Mouse (Mus musculus) forebrain, embryonic 13.5 days (tissue): ENCODE measurements around the gene Olfr635. TPM values are rescaled to one million over a fixed set of nuclear protein-coding genes. Genes with fewer than 3 reads are reported as not detected.
"Not testable (repeated sequence)": the region's sequence is repeated elsewhere in the genome, so short reads cannot be mapped to it uniquely, and the experiment has no call there.

Experiments used
- ATAC-seq: fragments of 200-750 bp; cut with Nextera tagmentation; 2 replicates; pipeline ENCODE4 v1.8.0; 2017
- H3K27ac ChIP-seq: fragments of 300-500 bp; sonication (generic); 2 replicates; pipeline ENCODE4 v1.5.1; 2015; ENCODE audit warnings: inconsistent platforms, mild to moderate bottlenecking, moderate library complexity
- H3K27me3 ChIP-seq: fragments of 300-500 bp; sonication (generic); 2 replicates; pipeline ENCODE4 v1.6.1; 2015; ENCODE audit warnings: mild to moderate bottlenecking, inconsistent platforms
- H3K36me3 ChIP-seq: fragments of 300-500 bp; sonication (generic); 2 replicates; pipeline ENCODE4 v1.6.1; 2015; ENCODE audit warnings: mild to moderate bottlenecking, inconsistent platforms; ENCODE audit not compliant: poor library complexity, severe bottlenecking
- H3K4me1 ChIP-seq: fragments of 300-500 bp; sonication (generic); 2 replicates; pipeline ENCODE4 v1.6.1; 2015; ENCODE audit warnings: inconsistent platforms
- H3K4me2 ChIP-seq: fragments of 300-500 bp; sonication (generic); 2 replicates; pipeline ENCODE4 v1.6.1; 2015; ENCODE audit warnings: inconsistent platforms, mild to moderate bottlenecking, moderate library complexity
- H3K4me3 ChIP-seq: fragments of 300-500 bp; sonication (generic); 2 replicates; pipeline ENCODE4 v1.5.1; 2015; ENCODE audit warnings: mild to moderate bottlenecking, inconsistent platforms
- H3K9ac ChIP-seq: fragments of 300-500 bp; sonication (generic); 2 replicates; pipeline ENCODE4 v1.6.1; 2015; ENCODE audit warnings: mild to moderate bottlenecking, inconsistent platforms
- H3K9me3 ChIP-seq: fragments of 300-500 bp; sonication (generic); replicated peaks from 2 replicates; pipeline ENCODE4 v1.6.1; 2016; ENCODE audit warnings: inconsistent platforms
- WGBS: fragments of 180-500 bp; shearing (Covaris S2); methylation state at CpG from one replicate; pipeline ENCODE4 v1.1.7; 2015; 5-methylcytosine and 5-hydroxymethylcytosine counted together
- polyA plus RNA-seq: library from polyadenylated mRNA; unstranded; fragments of >200 nt; fragmentation: Nextera tagmentation; extraction: Ambion mirVana; gene quantifications from 2 replicates; pipeline ENCODE4 v1.2.1, GENCODE M21; 2015

Olfr635 gene
- polyA plus RNA-seq, result not detected in 2 replicates

DNA sequence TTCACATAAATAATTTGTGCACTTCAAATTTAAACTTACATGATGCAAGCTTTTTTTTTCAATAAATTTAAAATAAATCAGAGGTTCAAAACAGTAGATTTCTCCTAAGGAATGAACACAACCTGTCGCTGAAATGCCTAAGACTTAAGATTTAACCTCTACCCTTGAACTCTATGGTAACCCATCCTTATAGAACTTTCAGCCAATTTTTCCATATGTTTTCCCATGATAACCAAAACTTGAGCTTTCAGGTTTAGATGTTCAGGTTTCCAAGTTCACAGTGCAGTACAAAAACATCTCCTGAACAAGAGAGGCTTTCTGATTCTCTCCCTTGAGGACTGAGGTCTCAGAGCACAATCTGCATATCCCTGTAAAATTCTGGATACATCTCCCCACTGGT lies at the start of gene Olfr635:
Olfr635 (plus strand) TSS at position 301 of the 400 bp plus-strand sequence.
- no peaks in the 10 kb centered on the region for H3K4me1 ChIP-seq
- 73% methylated on average over 1 of the region's 1 CpGs for WGBS
- H3K9me3 ChIP-seq, result no peaks in the 10 kb centered on the region
- H3K9ac ChIP-seq, result no peak within 1 kb of the TSS
- H3K27ac ChIP-seq, result no peak within 1 kb of the TSS
- no peak for ATAC-seq
- H3K27me3 ChIP-seq, result no peaks in the 10 kb centered on the region
- H3K4me2 ChIP-seq, result no peak within 1 kb of the TSS
- no peaks in the 10 kb centered on the region for H3K36me3 ChIP-seq
- H3K4me3 ChIP-seq, result no peak within 1 kb of the TSS

DNA sequence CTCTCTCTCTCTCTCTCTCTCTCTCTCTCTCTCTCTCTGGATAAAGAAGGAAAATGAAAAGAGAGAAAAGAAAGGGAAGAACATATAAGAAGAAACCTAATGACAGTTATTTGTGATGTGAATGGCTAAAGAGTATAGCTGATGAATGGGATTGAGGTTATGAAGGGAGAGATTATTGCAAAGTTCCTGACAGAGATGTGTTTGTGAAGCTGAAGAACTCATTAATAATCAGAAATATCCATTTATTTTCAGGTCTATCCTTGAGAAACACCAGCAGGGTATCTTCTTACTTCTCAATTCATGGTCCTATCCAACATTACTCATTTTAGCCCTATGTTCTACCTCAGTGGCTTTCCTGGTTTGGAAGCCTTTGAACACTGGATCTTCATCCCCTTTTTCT lies 42.4 kb upstream of the Olfr635 start, which contains the start of gene Olfr631:
Olfr631 (plus strand) TSS at position 301 of the 400 bp plus-strand sequence.
- no peak within 1 kb of the TSS for H3K9ac ChIP-seq
- H3K27me3 ChIP-seq, result no peaks in the 10 kb centered on the region
- H3K9me3 ChIP-seq, result no peaks in the 10 kb centered on the region
- no peak for ATAC-seq
- H3K4me1 ChIP-seq, result no peaks in the 10 kb centered on the region
- no peaks in the 10 kb centered on the region for H3K36me3 ChIP-seq
- no peak within 1 kb of the TSS for H3K4me3 ChIP-seq
- H3K27ac ChIP-seq, result no peak within 1 kb of the TSS
- H3K4me2 ChIP-seq, result no peak within 1 kb of the TSS

DNA sequence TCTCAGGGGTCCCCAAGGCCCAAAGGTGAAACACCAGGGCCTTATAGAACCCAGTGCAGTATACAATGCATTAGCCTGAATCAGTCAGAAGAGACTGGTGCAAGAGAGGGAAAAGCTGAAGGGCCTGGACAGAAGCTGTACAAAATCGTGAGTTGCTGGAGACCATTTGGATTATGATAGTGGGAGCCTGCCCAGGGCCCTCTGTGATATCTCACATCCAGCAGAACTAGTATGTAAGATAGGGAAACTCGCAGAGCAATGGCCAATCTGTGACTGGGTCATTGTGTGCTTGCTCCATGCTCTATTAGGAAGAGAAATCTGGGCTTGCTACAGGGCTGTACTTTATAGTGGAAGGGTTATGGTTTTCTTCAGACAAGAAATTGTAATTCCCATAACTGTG lies 36.7 kb upstream of the Olfr635 start, which contains the start of gene Olfr632:
Olfr632 (plus strand) TSS at position 84 of the 400 bp plus-strand sequence.
- Histone ChIP-seq H3K27me3 (no peaks in the 10 kb centered on the region), H3K4me2 (no peak within 1 kb of the TSS), H3K27ac (no peak within 1 kb of the TSS), H3K36me3 (no peaks in the 10 kb centered on the region), H3K9me3 (no peaks in the 10 kb centered on the region), H3K4me1 (no peaks in the 10 kb centered on the region), H3K4me3 (no peak within 1 kb of the TSS), H3K9ac (no peak within 1 kb of the TSS)
- WGBS, result 73% methylated on average over 2 of the region's 2 CpGs
- ATAC-seq, result no peak

DNA sequence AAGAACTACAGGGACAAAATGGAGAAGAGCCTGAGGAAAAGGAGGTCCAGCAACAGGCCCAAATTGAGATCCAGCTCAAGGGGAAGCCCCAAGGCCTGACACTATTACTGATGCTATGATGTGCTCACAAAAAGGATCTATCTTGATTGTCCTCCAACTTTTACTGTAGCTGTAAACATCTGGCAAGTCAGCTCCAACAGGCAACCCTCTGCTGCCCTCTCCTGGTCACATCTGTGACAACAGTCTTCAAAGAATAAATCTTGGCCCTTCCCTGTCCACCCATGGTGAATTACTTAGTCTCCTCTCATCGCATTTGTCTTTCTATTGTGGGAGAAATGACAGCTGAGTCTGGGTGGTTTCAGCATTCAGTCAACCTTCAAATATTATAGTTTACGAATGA lies 28.2 kb upstream of the Olfr635 start:
- WGBS, result 25% methylated on average over 2 of the region's 2 CpGs
- Histone ChIP-seq H3K9ac (no peak overlapping the region), H3K27ac (no peak overlapping the region), H3K9me3 (no peaks in the 10 kb centered on the region), H3K27me3 (no peaks in the 10 kb centered on the region), H3K36me3 (no peaks in the 10 kb centered on the region), H3K4me3 (no peak overlapping the region), H3K4me1 (no peaks in the 10 kb centered on the region), H3K4me2 (no peak overlapping the region)
- ATAC-seq, result no peak

DNA sequence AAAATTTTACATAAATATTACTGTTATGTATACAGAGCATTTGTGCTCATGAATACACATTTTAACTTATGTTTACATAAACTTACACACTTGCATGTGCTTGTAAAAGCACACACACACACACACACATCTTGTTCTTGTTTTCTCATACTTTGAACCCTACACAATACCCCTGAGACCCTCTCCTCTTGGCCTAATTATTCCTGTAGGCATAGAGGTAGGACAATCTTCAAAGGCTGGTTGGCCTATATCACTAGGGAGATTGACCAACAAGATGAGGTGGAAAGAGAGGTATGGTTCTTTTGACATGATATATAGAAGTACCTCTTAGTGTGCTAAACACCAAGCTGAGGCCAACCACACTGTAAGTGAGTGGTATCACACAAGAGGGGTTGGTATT lies 26.8 kb upstream of the Olfr635 start, which contains the start of gene Olfr633:
Olfr633 (plus strand) TSS at position 301 of the 400 bp plus-strand sequence.
- no peaks in the 10 kb centered on the region for H3K36me3 ChIP-seq
- no peaks in the 10 kb centered on the region for H3K9me3 ChIP-seq
- no peak for ATAC-seq
- H3K4me2 ChIP-seq, result no peak within 1 kb of the TSS
- no peaks in the 10 kb centered on the region for H3K4me1 ChIP-seq
- H3K9ac ChIP-seq, result no peak within 1 kb of the TSS
- no peak within 1 kb of the TSS for H3K4me3 ChIP-seq
- no peak within 1 kb of the TSS for H3K27ac ChIP-seq
- H3K27me3 ChIP-seq, result no peaks in the 10 kb centered on the region

DNA sequence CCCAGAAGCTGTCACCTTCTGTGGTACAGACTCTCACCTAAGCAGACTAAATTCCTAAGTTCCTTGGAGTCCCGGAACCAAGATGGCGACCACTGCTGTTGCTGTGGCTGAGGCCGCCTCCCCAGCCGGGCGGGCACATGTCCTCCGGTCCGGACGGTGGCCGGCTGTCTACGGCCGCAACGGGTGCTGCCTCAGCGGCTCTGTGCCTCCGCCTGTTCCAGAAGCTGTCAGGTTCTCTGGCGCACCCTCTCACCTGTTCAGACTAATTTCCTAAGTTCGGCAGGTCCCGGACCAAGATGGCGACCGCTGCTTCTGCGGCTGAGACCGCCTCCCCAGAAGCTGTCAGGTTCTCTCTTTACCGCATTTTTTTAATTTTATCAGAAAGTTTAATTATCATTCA lies 4.1 kb upstream of the Olfr635 start:
- 95% methylated on average over 22 of the region's 22 CpGs for WGBS
- H3K4me3 ChIP-seq, H3K27ac ChIP-seq, H3K4me2 ChIP-seq, ATAC-seq, H3K9me3 ChIP-seq, H3K9ac ChIP-seq, H3K4me1 ChIP-seq, H3K36me3 ChIP-seq, H3K27me3 ChIP-seq: not testable (repeated sequence)

DNA sequence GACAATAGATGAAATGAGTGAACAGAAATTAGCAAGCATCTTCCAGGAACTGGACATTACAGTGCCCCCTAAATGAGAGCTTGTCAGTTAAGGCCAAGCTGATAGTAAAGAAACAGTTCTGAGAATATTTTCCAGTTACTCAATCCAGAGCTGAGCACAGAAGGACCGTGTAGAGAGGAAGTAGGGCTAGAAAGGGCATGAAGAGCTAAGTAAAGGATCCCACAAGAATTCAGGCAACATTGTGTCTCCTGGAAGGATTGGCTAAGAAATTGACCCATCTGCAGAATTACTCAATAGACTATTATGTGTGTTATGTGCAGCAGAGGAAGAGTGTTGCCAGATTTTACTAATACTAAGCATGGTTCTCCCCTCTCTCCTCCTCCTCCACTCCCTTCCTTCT lies 830 bp downstream of the Olfr635 start:
- Histone ChIP-seq H3K9ac (no peak overlapping the region), H3K9me3 (no peaks in the 10 kb centered on the region), H3K4me3 (no peak overlapping the region), H3K36me3 (no peaks in the 10 kb centered on the region), H3K4me1 (no peaks in the 10 kb centered on the region), H3K27ac (no peak overlapping the region), H3K4me2 (no peak overlapping the region), H3K27me3 (no peaks in the 10 kb centered on the region)
- 69% methylated on average over 1 of the region's 1 CpGs for WGBS
- ATAC-seq, result no peak

DNA sequence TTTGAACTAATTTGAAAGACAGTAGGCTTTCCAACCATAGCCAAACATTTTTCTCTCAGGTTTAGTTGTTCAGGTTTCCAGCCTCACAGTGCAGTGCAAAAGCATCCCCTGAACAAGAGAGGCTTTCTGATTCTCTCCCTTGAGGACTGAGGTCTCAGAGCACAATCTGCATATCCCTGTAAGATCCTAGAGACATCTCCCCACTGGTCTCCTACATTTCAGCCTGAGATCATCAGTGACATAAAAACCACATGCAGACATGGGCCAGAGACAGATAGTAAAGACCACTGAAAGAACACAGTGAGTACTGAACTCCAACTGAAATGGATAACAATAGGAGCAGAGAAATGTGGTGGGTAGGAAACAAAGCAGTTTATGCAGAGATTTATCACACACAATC lies 27.5 kb downstream of the Olfr635 start, which contains the start of gene Olfr638:
Olfr638 (plus strand) TSS at position 301 of the 400 bp plus-strand sequence.
- H3K27me3 ChIP-seq, result no peaks in the 10 kb centered on the region
- H3K4me3 ChIP-seq, result no peak within 1 kb of the TSS
- no peaks in the 10 kb centered on the region for H3K4me1 ChIP-seq
- no peaks in the 10 kb centered on the region for H3K36me3 ChIP-seq
- no peak for ATAC-seq
- no peak within 1 kb of the TSS for H3K4me2 ChIP-seq
- H3K9me3 ChIP-seq, result no peaks in the 10 kb centered on the region
- no peak within 1 kb of the TSS for H3K9ac ChIP-seq
- H3K27ac ChIP-seq, result no peak within 1 kb of the TSS

DNA sequence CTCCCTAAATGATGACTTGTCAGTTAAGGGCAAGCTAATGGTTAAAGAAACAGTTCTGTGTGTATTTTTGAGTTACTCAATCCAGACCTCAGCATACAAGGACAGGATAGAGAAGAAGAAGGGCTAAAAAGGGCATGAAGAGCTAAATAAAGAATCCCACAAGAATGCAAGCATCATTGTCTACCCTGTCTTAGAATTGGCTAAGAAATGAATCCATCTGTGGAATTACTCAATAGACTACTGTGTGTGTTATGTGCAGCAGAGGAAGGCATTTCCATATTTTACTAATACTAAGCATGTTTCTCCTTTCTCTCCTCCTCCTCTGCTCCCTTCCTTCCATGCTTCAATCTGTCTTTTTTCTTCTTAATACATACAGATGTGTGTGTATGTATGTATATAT lies 28.2 kb downstream of the Olfr635 start:
- Histone ChIP-seq H3K27me3 (no peaks in the 10 kb centered on the region), H3K4me2 (no peak overlapping the region), H3K9ac (no peak overlapping the region), H3K36me3 (no peaks in the 10 kb centered on the region), H3K9me3 (no peaks in the 10 kb centered on the region), H3K27ac (no peak overlapping the region), H3K4me1 (no peaks in the 10 kb centered on the region), H3K4me3 (no peak overlapping the region)
- no peak for ATAC-seq

DNA sequence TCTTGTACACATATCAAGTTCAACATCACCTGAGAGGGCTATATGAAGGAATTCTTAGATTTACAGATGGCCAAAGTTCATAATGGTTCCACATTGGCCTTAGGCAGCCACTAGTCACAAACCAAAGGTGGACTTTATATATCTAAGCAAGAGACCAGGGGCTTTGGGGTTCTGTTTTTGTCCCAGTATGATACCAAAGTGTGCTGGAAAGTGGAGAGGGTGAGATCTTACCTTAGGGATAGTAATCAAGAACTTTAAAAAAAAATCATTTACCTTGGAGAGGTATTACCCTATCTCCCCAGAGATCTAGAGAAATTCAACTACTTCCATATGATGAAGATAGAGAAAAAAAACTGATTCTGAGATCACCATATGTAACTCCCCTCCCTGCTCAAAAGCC lies 46.3 kb downstream of the Olfr635 start, which contains the start of gene Olfr639:
Olfr639 (minus strand) TSS at position 101 of the 400 bp plus-strand sequence.
- Histone ChIP-seq H3K36me3 (no peaks in the 10 kb centered on the region), H3K27ac (no peak within 1 kb of the TSS), H3K27me3 (no peaks in the 10 kb centered on the region), H3K4me3 (no peak within 1 kb of the TSS), H3K4me1 (no peaks in the 10 kb centered on the region), H3K9ac (no peak within 1 kb of the TSS), H3K9me3 (no peaks in the 10 kb centered on the region), H3K4me2 (no peak within 1 kb of the TSS)
- no peak for ATAC-seq

DNA sequence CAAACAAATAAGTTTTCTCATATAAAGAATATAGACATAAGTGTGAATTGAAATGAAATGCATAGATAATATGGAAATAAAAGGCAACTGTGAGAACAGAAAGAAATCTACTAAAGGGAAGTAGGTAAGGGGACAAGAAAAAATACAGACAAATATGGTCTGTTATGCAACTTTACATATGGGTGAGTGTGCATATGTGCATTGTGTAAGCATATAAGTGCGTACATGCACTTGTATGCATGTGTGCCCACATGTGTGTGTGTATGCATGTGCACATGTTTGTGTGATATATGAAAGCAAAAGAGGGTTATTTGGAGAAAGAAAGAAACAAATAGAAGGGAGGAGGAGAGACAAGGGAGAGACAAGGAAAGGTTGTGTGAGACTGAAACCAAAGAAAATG lies 48.0 kb downstream of the Olfr635 start:
- no peaks in the 10 kb centered on the region for H3K9me3 ChIP-seq
- H3K4me2 ChIP-seq, result no peak overlapping the region
- H3K27me3 ChIP-seq, result no peaks in the 10 kb centered on the region
- H3K9ac ChIP-seq, result no peak overlapping the region
- no peak for ATAC-seq
- no peak overlapping the region for H3K4me3 ChIP-seq
- no peaks in the 10 kb centered on the region for H3K36me3 ChIP-seq
- WGBS, result 88% methylated on average over 1 of the region's 1 CpGs
- no peaks in the 10 kb centered on the region for H3K4me1 ChIP-seq
- no peak overlapping the region for H3K27ac ChIP-seq

DNA sequence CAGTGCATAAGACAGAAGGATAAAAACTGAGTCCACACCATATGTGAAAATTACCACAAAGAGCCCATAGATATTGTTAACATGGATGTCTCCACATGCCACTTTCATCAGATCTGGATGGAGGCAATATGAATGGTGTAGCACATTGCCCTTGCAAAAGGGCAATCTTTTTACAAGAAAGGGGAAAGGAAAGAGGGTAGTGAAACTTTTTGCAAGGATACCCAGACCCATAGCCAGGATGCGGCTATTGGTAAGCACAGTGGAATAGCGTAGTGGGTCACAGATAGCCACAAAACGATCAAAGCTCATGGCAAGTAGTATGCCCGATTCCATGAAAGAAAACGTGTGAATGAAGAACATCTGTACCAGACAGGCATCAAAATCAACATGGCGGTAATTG lies 50.7 kb downstream of the Olfr635 start:
- no peak for ATAC-seq
- Histone ChIP-seq H3K4me1 (no peaks in the 10 kb centered on the region), H3K9me3 (no peaks in the 10 kb centered on the region), H3K9ac (no peak overlapping the region), H3K4me2 (no peak overlapping the region), H3K27me3 (no peaks in the 10 kb centered on the region), H3K27ac (no peak overlapping the region), H3K4me3 (no peak overlapping the region), H3K36me3 (no peaks in the 10 kb centered on the region)
- WGBS, result 89% methylated on average over 6 of the region's 6 CpGs

DNA sequence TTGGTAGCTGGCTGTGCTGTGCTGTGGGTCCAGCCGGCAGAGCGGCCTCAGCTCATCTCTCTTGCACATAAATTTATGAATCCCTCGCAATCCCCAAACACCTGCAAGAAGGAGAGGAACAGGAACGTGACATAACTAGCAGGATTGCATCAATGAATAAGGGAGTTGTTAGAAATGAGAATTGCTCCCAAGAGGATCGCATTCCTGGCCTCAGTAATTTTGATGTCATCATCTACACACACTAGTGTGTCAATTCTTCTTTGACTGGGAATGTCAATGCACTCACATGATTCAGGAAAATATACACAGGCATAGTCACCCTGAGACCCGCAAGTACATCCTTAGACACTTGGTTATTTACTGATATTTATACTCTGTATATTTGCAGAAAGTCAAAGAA lies 54.5 kb downstream of the Olfr635 start, which contains the start of gene Olfr640:
Olfr640 (minus strand) TSS at position 101 of the 400 bp plus-strand sequence.
- H3K4me1 ChIP-seq, result no peaks in the 10 kb centered on the region
- no peak within 1 kb of the TSS for H3K9ac ChIP-seq
- no peaks in the 10 kb centered on the region for H3K36me3 ChIP-seq
- no peak within 1 kb of the TSS for H3K4me3 ChIP-seq
- ATAC-seq, result no peak
- H3K27ac ChIP-seq, result no peak within 1 kb of the TSS
- no peaks in the 10 kb centered on the region for H3K9me3 ChIP-seq
- 79% methylated on average over 6 of the region's 6 CpGs for whole genome bisulfite sequencing
- no peak within 1 kb of the TSS for H3K4me2 ChIP-seq
- no peaks in the 10 kb centered on the region for H3K27me3 ChIP-seq
